In genomic region chr11:116219885-116220284, GRCm38 (mm10) we compare ENCODE assay signal across 9 mouse cellular contexts. TPM values are rescaled to one million over a fixed set of nuclear protein-coding genes. Genes with fewer than 3 reads are reported as not detected.
DNase-seq lines count a peak whose midpoint lies in the region; ATAC-seq and TF ChIP-seq lines count a peak whose summit lies in the region.
"Had no signal": no experiment of that assay in that cellular context is flagged by ENCODE, and none has a peak within 500 bp of the region (broad histone marks: within the 10 kb centered on the region; RNA-seq: fewer than 3 reads in every experiment).

No protein-coding gene starts in this region.

- H3K27me3 ChIP-seq in heart, postnatal 0 days (ENCODE audit: control insufficient read depth, insufficient read depth, low read length): peaks cover 39% of the 10 kb centered on the region
- peaks cover 18% of the 10 kb centered on the region for H3K27me3 ChIP-seq in limb, embryonic 14.5 days (ENCODE audit: control insufficient read depth, insufficient read depth, low read length)

- no peak for TF ChIP-seq POLR2A in limb, embryonic 14.5 days (IDR thresholded peaks at IDR 0.05; ENCODE audit: borderline replicate concordance, extremely low read depth, insufficient read depth, insufficient read length)

- peak; percentile 74 for TF ChIP-seq CTCF in heart, postnatal 0 days (IDR thresholded peaks at IDR 0.05; ENCODE audit: low read depth)

- H3K4me3 ChIP-seq in heart, postnatal 0 days (ENCODE audit: low read depth, low read length): no peak overlapping the region
- H3K4me3 ChIP-seq in limb, embryonic 14.5 days (replicated peaks; ENCODE audit: low read length): no peak overlapping the region
- H3K4me3 ChIP-seq: erythroblast, embryonic 14.5 days had no signal

- no peak overlapping the region for H3K9ac ChIP-seq in heart, postnatal 0 days (replicated peaks; ENCODE audit: low read depth, low read length)
- no peak overlapping the region for H3K9ac ChIP-seq in limb, embryonic 14.5 days (ENCODE audit: low read depth, low read length, severe bottlenecking)

- no peaks in the 10 kb centered on the region for H3K36me3 ChIP-seq in heart, postnatal 0 days (replicated peaks; ENCODE audit: control insufficient read depth, insufficient read depth, low read length)
- no peaks in the 10 kb centered on the region for H3K36me3 ChIP-seq in limb, embryonic 14.5 days (ENCODE audit: control insufficient read depth, insufficient read depth, low read length)

- ATAC-seq in heart, postnatal 0 days (ENCODE audit: insufficient read depth, low read depth): 0 out of 2 replicates have a peak, but pooled peaks have one; percentile 10
- no peak for ATAC-seq in limb, embryonic 14.5 days (ENCODE audit: low FRiP score, low read depth)
- no peak for ATAC-seq in erythroblast, adult 5-6 weeks (replicated peaks; ENCODE audit: low FRiP score, poor library complexity, severe bottlenecking)

- H3K4me2 ChIP-seq in heart, postnatal 0 days (ENCODE audit: low read depth, low read length): no peak overlapping the region
- no peak overlapping the region for H3K4me2 ChIP-seq in limb, embryonic 14.5 days (replicated peaks; ENCODE audit: low read depth, low read length, severe bottlenecking)

- H3K4me1 ChIP-seq in heart, postnatal 0 days (ENCODE audit: control insufficient read depth, insufficient read depth): peaks cover 23% of the 10 kb centered on the region
- H3K4me1 ChIP-seq in limb, embryonic 14.5 days (ENCODE audit: control insufficient read depth, insufficient read depth, low read length): peaks cover 24% of the 10 kb centered on the region

- 20% methylated on average over 4 of the region's 4 CpGs for WGBS in heart, postnatal 0 days
- WGBS in limb, embryonic 14.5 days: 28% methylated on average over 4 of the region's 4 CpGs

- TF ChIP-seq EP300 in heart, postnatal 0 days (IDR thresholded peaks at IDR 0.05; ENCODE audit: low read depth): no peak

- 0 out of 2 replicates have a peak, but pooled peaks cover 4% of the 10 kb centered on the region for H3K9me3 ChIP-seq in heart, postnatal 0 days (replicated peaks; ENCODE audit: control insufficient read depth, low read length)
- H3K9me3 ChIP-seq in limb, embryonic 14.5 days (ENCODE audit: control insufficient read depth, low read length): peaks cover 7% of the 10 kb centered on the region; the same call in 1 of the 2 replicates

- H3K27ac ChIP-seq in heart, postnatal 0 days (ENCODE audit: low read depth): no peak overlapping the region
- H3K27ac ChIP-seq in limb, embryonic 14.5 days (replicated peaks; ENCODE audit: low read depth, low read length): no peak overlapping the region

- peak; percentile 59 for DNase-seq in layer of hippocampus, adult 11-12 months (ENCODE audit: low spot score)
- DNase-seq in layer of hippocampus, adult 9-11 months: no peak
- DNase-seq in R1 (ENCODE audit: low read depth, low spot score): peak; percentile 81
- peak; percentile 82 for DNase-seq in embryo, embryonic 11 days
- DNase-seq in heart, postnatal 0 days (ENCODE audit: low spot score): peak; percentile 72
- DNase-seq in limb, embryonic 14.5 days (ENCODE audit: low spot score): peak; percentile 55
- peak; percentile 60 for DNase-seq in neural tube, embryonic 10.5 days (ENCODE audit: extremely low spot score, low spot score)

RNA-seq across cellular contexts. Expression of gene Evpl, which starts 18.0 kb away (rescaled TPM):
- total RNA-seq in heart, postnatal 0 days (2014; rRNA removed; ENCODE audit: low replicate concordance): 2.1 and 3.4 TPM in 2 replicates
- 0.45 TPM in 2 replicates for polyA plus RNA-seq in heart, postnatal 0 days (2015; fragmentation: Nextera tagmentation; extraction: Ambion mirVana)
- polyA plus RNA-seq in limb, embryonic 14.5 days (2012; rRNA removed): 6.0 and 8.2 TPM in 2 replicates
- 17.0 and 21.8 TPM in 2 replicates for polyA plus RNA-seq in limb, embryonic 14.5 days (2014; fragmentation: Nextera tagmentation; extraction: Ambion mirVana)
- not detected in 2 replicates for total RNA-seq in erythroblast, adult 5-6 weeks (2015; ENCODE audit: low replicate concordance)
- 0.09 and 0.56 TPM in 2 replicates for total RNA-seq in erythroblast, adult 5-6 weeks (2017; ENCODE audit: low replicate concordance)

RNA-seq across cellular contexts. Expression of gene Acox1, which starts 21.0 kb away (rescaled TPM):
- 64.9 and 65.8 TPM in 2 replicates for total RNA-seq in heart, postnatal 0 days (2014; rRNA removed; ENCODE audit: low replicate concordance)
- polyA plus RNA-seq in heart, postnatal 0 days (2015; fragmentation: Nextera tagmentation; extraction: Ambion mirVana): 43.0 and 46.7 TPM in 2 replicates
- polyA plus RNA-seq in limb, embryonic 14.5 days (2012; rRNA removed): 38.1 and 42.9 TPM in 2 replicates
- 26.3 and 30.1 TPM in 2 replicates for polyA plus RNA-seq in limb, embryonic 14.5 days (2014; fragmentation: Nextera tagmentation; extraction: Ambion mirVana)
- total RNA-seq in erythroblast, adult 5-6 weeks (2015; ENCODE audit: low replicate concordance): 8.3 and 8.6 TPM in 2 replicates
- total RNA-seq in erythroblast, adult 5-6 weeks (2017; ENCODE audit: low replicate concordance): 11.3 and 12.7 TPM in 2 replicates

RNA-seq across cellular contexts. Expression of gene Ten1, which starts 21.2 kb away (rescaled TPM):
- 58.4 and 63.6 TPM in 2 replicates for total RNA-seq in heart, postnatal 0 days (2014; rRNA removed; ENCODE audit: low replicate concordance)
- polyA plus RNA-seq in heart, postnatal 0 days (2015; fragmentation: Nextera tagmentation; extraction: Ambion mirVana): 64.0 and 68.2 TPM in 2 replicates
- polyA plus RNA-seq in limb, embryonic 14.5 days (2012; rRNA removed): 44.2 and 50.0 TPM in 2 replicates
- polyA plus RNA-seq in limb, embryonic 14.5 days (2014; fragmentation: Nextera tagmentation; extraction: Ambion mirVana): 67.4 and 70.5 TPM in 2 replicates
- 10.4 and 14.4 TPM in 2 replicates for total RNA-seq in erythroblast, adult 5-6 weeks (2015; ENCODE audit: low replicate concordance)
- total RNA-seq in erythroblast, adult 5-6 weeks (2017; ENCODE audit: low replicate concordance): 2.7 and 6.4 TPM in 2 replicates

RNA-seq across cellular contexts. Expression of gene Fbf1, which starts 51.9 kb away (rescaled TPM):
- 20.4 and 22.8 TPM in 2 replicates for total RNA-seq in heart, postnatal 0 days (2014; rRNA removed; ENCODE audit: low replicate concordance)
- polyA plus RNA-seq in heart, postnatal 0 days (2015; fragmentation: Nextera tagmentation; extraction: Ambion mirVana): 8.2 and 8.5 TPM in 2 replicates
- polyA plus RNA-seq in limb, embryonic 14.5 days (2012; rRNA removed): 77.7 and 82.6 TPM in 2 replicates
- 26.4 and 34.8 TPM in 2 replicates for polyA plus RNA-seq in limb, embryonic 14.5 days (2014; fragmentation: Nextera tagmentation; extraction: Ambion mirVana)
- total RNA-seq in erythroblast, adult 5-6 weeks (2015; ENCODE audit: low replicate concordance): 6.1 and 14.6 TPM in 2 replicates
- 6.0 and 6.7 TPM in 2 replicates for total RNA-seq in erythroblast, adult 5-6 weeks (2017; ENCODE audit: low replicate concordance)

RNA-seq across cellular contexts. Expression of gene Srp68, which starts 54.1 kb away (rescaled TPM):
- 28.1 and 33.6 TPM in 2 replicates for total RNA-seq in heart, postnatal 0 days (2014; rRNA removed; ENCODE audit: low replicate concordance)
- polyA plus RNA-seq in heart, postnatal 0 days (2015; fragmentation: Nextera tagmentation; extraction: Ambion mirVana): 47.8 and 48.2 TPM in 2 replicates
- polyA plus RNA-seq in limb, embryonic 14.5 days (2012; rRNA removed): 106 and 111 TPM in 2 replicates
- polyA plus RNA-seq in limb, embryonic 14.5 days (2014; fragmentation: Nextera tagmentation; extraction: Ambion mirVana): 94.9 and 103 TPM in 2 replicates
- 7.5 and 11.7 TPM in 2 replicates for total RNA-seq in erythroblast, adult 5-6 weeks (2015; ENCODE audit: low replicate concordance)
- 8.5 and 15.1 TPM in 2 replicates for total RNA-seq in erythroblast, adult 5-6 weeks (2017; ENCODE audit: low replicate concordance)
